Mouse (Mus musculus): Measurements from ENCODE around the gene Guca1a. TPM values are rescaled to one million over a fixed set of nuclear protein-coding genes. Genes with fewer than 3 reads are reported as not detected.
"Not testable (repeated sequence)": the region's sequence is repeated elsewhere in the genome, so short reads cannot be mapped to it uniquely, and the experiment has no call there.

The Guca1a gene
- polyA plus RNA-seq, 1 experiment from 2014 or later = 0.83 TPM

DNA sequence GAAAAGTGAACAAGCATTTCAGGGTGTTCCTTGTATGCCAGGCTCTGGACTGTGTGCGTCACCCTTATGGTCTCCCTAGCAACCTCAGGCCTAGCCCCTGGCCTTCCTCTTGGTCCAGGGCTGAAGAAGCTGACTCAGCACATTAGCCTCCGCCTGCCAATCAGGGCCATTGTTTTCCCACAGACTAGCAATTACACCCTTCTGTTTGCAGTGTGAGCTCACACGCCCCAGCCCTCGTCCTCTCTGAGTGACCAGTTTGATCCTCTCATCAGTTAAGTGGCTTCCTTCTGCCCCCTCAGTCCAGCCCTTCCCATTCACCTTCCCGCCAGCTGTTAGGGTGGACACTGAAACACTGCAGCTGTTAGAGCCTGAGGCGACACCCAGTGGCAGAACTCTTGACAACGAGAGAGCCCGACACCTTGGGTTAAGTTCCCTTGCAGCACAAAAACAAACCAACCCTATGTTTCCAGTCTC lies 28.5 kb upstream of the Guca1a start:
- DNase-seq (ENCODE audit: low spot score) (peak; percentile 70), ATAC-seq (replicated peaks; ENCODE audit: insufficient number of reproducible peaks, low FRiP score, low TSS enrichment, low read depth) (peak; percentile 66; the same call in 1 of the 2 replicates)
- Histone ChIP-seq H3K36me3 (replicated peaks; ENCODE audit: control insufficient read depth, insufficient read depth, low read depth, low read length) (no peaks in the 10 kb centered on the region), H3K4me2 (ENCODE audit: low read depth, low read length) (0 out of 2 replicates have a peak overlapping the region, but pooled peaks have one; percentile 1), H3K27ac (replicated peaks; ENCODE audit: low read depth, low read length) (no peak overlapping the region), H3K27me3 (ENCODE audit: control insufficient read depth, insufficient read depth, low read length) (no peaks in the 10 kb centered on the region), H3K4me1 (ENCODE audit: control insufficient read depth, insufficient read depth, low read length) (no peaks in the 10 kb centered on the region), H3K9me3 (replicated peaks; ENCODE audit: control insufficient read depth, low read length) (no peaks in the 10 kb centered on the region), H3K4me3 (ENCODE audit: low read depth, low read length) (no peak overlapping the region), H3K9ac (replicated peaks; ENCODE audit: low read length) (no peak overlapping the region)
- 6% methylated on average over 8 of the region's 8 CpGs for WGBS

DNA sequence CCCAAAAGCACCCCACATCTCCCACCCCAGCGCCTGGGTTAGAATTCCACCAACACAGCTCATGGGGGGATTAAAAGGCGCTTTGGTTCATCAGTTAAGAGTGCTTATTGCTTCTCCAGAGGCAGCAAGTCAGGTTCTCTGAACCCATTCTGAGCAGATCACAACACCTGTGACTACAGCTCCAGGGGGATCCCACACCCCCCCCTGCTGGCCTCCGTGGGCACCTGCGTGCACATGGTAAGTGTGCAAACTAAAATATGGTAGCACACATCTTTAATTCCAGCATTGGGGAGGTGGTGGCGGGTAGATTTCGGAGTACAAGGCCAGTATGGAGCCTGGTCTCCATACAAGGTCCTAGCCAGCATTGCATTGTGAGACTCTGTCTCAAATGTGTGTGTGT lies 26.9 kb upstream of the Guca1a start:
- no peak overlapping the region for H3K4me3 ChIP-seq (ENCODE audit: low read depth, low read length)
- 69% methylated on average over 6 of the region's 6 CpGs for WGBS
- no peaks in the 10 kb centered on the region for H3K36me3 ChIP-seq (replicated peaks; ENCODE audit: control insufficient read depth, insufficient read depth, low read depth, low read length)
- no peaks in the 10 kb centered on the region for H3K27me3 ChIP-seq (ENCODE audit: control insufficient read depth, insufficient read depth, low read length)
- H3K4me1 ChIP-seq (ENCODE audit: control insufficient read depth, insufficient read depth, low read length) = no peaks in the 10 kb centered on the region
- H3K9ac ChIP-seq (replicated peaks; ENCODE audit: low read length) = no peak overlapping the region
- no peak overlapping the region for H3K4me2 ChIP-seq (ENCODE audit: low read depth, low read length)
- no peak overlapping the region for H3K27ac ChIP-seq (replicated peaks; ENCODE audit: low read depth, low read length)
- ATAC-seq (replicated peaks; ENCODE audit: insufficient number of reproducible peaks, low FRiP score, low TSS enrichment, low read depth) (no peak), DNase-seq (ENCODE audit: low spot score) (no peak)
- H3K9me3 ChIP-seq (replicated peaks; ENCODE audit: control insufficient read depth, low read length) = no peaks in the 10 kb centered on the region

DNA sequence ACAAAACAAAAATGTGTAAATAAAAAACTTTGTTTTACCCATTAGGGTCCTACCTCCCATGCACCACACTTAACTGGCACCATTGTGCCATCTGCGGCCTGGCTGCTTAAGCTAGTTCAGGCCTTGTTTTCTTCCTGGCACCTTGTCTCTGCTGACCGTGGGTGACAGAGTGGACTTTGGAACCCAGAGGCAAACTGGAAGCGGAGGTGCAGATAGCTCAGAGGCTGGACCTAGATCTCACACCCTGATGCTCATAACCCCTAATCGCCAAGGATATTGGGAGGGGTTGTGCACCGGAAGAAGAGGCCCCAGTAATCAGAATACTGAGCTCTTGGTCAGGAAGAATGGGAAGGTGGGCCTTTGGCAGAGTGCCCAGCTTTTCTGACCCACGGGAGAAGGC lies 23.8 kb upstream of the Guca1a start:
- Histone ChIP-seq H3K9ac (replicated peaks; ENCODE audit: low read length) (no peak overlapping the region), H3K27me3 (ENCODE audit: control insufficient read depth, insufficient read depth, low read length) (no peaks in the 10 kb centered on the region), H3K9me3 (replicated peaks; ENCODE audit: control insufficient read depth, low read length) (no peaks in the 10 kb centered on the region), H3K4me3 (ENCODE audit: low read depth, low read length) (no peak overlapping the region), H3K4me1 (ENCODE audit: control insufficient read depth, insufficient read depth, low read length) (no peaks in the 10 kb centered on the region), H3K4me2 (ENCODE audit: low read depth, low read length) (no peak overlapping the region), H3K36me3 (replicated peaks; ENCODE audit: control insufficient read depth, insufficient read depth, low read depth, low read length) (no peaks in the 10 kb centered on the region), H3K27ac (replicated peaks; ENCODE audit: low read depth, low read length) (no peak overlapping the region)
- ATAC-seq (replicated peaks; ENCODE audit: insufficient number of reproducible peaks, low FRiP score, low TSS enrichment, low read depth) (no peak), DNase-seq (ENCODE audit: low spot score) (no peak)
- 86% methylated on average over 6 of the region's 6 CpGs for WGBS

DNA sequence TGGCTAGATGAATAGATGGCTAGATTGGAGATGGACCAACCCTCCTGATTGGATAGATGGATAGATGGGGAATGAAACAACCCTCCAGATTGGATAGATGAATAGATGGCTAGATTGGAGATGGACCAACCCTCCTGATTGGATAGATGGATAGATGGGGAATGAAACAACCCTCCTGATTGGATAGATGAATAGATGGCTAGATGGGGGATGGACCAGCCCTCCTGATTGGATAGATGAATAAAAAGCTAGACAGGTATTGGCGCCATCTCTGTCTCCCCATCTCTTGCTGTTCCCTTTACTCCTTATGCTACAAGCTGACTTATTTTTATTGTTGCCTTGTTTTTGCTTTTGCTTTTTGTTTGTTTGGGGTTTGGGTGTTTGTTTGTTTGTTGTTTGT lies 22.2 kb upstream of the Guca1a start:
- H3K4me2 ChIP-seq (ENCODE audit: low read depth, low read length); DNase-seq (ENCODE audit: low spot score); H3K27ac ChIP-seq (replicated peaks; ENCODE audit: low read depth, low read length); H3K9ac ChIP-seq (replicated peaks; ENCODE audit: low read length); H3K9me3 ChIP-seq (replicated peaks; ENCODE audit: control insufficient read depth, low read length); H3K27me3 ChIP-seq (ENCODE audit: control insufficient read depth, insufficient read depth, low read length); H3K4me3 ChIP-seq (ENCODE audit: low read depth, low read length); H3K36me3 ChIP-seq (replicated peaks; ENCODE audit: control insufficient read depth, insufficient read depth, low read depth, low read length); ATAC-seq (replicated peaks; ENCODE audit: insufficient number of reproducible peaks, low FRiP score, low TSS enrichment, low read depth); H3K4me1 ChIP-seq (ENCODE audit: control insufficient read depth, insufficient read depth, low read length): not testable (repeated sequence)
- WGBS = 87% methylated on average over 1 of the region's 1 CpGs

DNA sequence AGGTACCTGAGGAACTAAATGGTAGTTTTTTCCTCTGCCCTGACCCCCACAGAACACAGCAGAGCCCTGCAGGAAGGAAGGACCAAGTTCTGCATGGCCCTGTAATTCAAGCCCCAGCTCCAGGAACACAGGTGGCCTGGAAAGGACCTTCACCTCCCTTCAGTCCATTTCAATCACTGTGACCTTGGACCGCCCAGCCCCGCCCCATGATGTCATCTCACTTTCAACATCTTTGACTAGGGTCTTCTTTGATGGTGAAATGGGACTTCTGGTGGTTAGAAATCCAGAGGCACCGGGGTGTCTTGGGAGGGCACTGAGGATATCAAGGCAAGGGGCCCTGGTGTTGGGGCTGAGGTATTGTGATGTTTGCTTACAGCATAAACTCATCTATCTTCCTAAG lies 21.2 kb upstream of the Guca1a start:
- Histone ChIP-seq H3K36me3 (replicated peaks; ENCODE audit: control insufficient read depth, insufficient read depth, low read depth, low read length) (no peaks in the 10 kb centered on the region), H3K9me3 (replicated peaks; ENCODE audit: control insufficient read depth, low read length) (no peaks in the 10 kb centered on the region), H3K27me3 (ENCODE audit: control insufficient read depth, insufficient read depth, low read length) (no peaks in the 10 kb centered on the region), H3K27ac (replicated peaks; ENCODE audit: low read depth, low read length) (no peak overlapping the region), H3K9ac (replicated peaks; ENCODE audit: low read length) (no peak overlapping the region), H3K4me2 (ENCODE audit: low read depth, low read length) (no peak overlapping the region), H3K4me3 (ENCODE audit: low read depth, low read length) (no peak overlapping the region), H3K4me1 (ENCODE audit: control insufficient read depth, insufficient read depth, low read length) (no peaks in the 10 kb centered on the region)
- DNase-seq (ENCODE audit: low spot score) = no peak
- WGBS = 75% methylated on average over 3 of the region's 3 CpGs
- ATAC-seq (replicated peaks; ENCODE audit: insufficient number of reproducible peaks, low FRiP score, low TSS enrichment, low read depth) = no peak

DNA sequence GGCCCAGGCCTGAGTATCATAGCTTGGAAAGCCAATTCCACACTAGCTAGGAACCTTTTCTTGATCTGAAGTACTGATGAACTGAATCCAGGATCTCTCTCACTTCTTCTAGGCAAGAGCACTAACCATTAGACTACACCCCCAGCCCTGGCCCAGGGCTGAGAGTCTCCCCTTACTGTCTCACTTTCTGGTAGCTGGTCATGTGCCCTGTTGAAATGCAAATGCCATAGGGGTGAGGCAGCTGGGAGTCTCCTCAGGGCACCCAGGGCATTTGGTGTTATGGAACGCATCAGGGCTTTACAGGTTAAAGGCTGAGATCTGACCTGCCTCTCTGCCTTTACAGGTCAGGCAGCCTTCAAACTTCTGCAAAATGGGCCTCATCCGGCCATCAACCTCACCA lies 19.8 kb upstream of the Guca1a start:
- ATAC-seq (replicated peaks; ENCODE audit: insufficient number of reproducible peaks, low FRiP score, low TSS enrichment, low read depth) = no peak
- DNase-seq (ENCODE audit: low spot score) = no peak
- no peak overlapping the region for H3K9ac ChIP-seq (replicated peaks; ENCODE audit: low read length)
- no peaks in the 10 kb centered on the region for H3K4me1 ChIP-seq (ENCODE audit: control insufficient read depth, insufficient read depth, low read length)
- no peaks in the 10 kb centered on the region for H3K36me3 ChIP-seq (replicated peaks; ENCODE audit: control insufficient read depth, insufficient read depth, low read depth, low read length)
- H3K4me3 ChIP-seq (ENCODE audit: low read depth, low read length) = no peak overlapping the region
- H3K27ac ChIP-seq (replicated peaks; ENCODE audit: low read depth, low read length) = no peak overlapping the region
- no peaks in the 10 kb centered on the region for H3K27me3 ChIP-seq (ENCODE audit: control insufficient read depth, insufficient read depth, low read length)
- no peak overlapping the region for H3K4me2 ChIP-seq (ENCODE audit: low read depth, low read length)
- WGBS = 78% methylated on average over 2 of the region's 2 CpGs
- no peaks in the 10 kb centered on the region for H3K9me3 ChIP-seq (replicated peaks; ENCODE audit: control insufficient read depth, low read length)

DNA sequence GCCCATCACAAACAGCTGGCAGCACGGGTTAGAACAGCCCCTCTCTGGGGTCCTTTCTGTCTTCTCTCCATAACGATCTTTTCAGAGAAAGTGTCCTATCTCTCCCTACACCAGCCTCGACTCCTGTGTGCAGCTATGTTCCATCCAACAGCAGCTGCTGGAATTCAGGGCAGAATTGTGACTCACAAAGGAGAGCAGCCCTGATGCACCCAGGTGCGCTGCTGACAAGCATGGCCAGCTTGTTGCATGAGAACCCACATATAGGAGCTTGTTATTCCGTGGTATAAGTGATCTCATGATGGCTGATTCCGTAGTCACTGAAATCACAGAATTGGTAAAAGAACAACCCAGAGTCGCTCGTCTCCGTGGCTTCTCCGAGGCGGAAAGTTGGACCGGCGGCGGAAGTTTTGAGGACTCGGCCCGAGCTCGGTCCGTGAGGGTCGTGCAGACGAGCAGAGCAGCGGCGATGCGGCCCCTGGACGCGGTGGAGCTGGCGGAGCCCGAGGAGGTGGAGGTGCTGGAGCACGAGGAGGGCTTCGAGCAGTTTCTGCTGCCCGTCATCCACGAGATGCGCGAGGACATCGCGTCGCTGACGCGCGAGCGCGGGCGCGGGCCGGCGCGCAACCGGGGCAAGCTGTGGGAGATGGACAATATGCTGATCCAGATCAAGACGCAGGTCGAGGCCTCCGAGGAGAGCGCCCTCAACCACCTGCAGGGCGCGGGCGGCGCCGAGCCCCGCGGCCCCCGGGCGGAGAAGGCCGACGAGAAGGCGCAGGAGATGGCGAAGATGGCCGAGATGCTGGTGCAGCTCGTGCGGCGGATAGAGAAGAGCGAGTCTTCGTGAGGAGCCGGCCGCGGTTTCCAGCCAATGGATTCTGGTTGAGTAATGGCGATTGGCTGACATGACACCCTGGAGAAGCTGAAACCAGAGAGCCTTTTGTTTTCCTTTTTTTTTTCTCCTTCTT lies 9.8 kb upstream of the Guca1a start:
- Histone ChIP-seq H3K4me3 (ENCODE audit: low read depth, low read length) (peak overlapping the region; percentile 27), H3K4me2 (ENCODE audit: low read depth, low read length) (peak overlapping the region; percentile 67), H3K9ac (replicated peaks; ENCODE audit: low read length) (peak overlapping the region; percentile 51)
- ATAC-seq (replicated peaks; ENCODE audit: insufficient number of reproducible peaks, low FRiP score, low TSS enrichment, low read depth) = peak; percentile 63; the same call in 1 of the 2 replicates
- DNase-seq (ENCODE audit: low spot score) = peak; percentile 15
- H3K9me3 ChIP-seq (replicated peaks; ENCODE audit: control insufficient read depth, low read length); H3K4me1 ChIP-seq (ENCODE audit: control insufficient read depth, insufficient read depth, low read length); H3K36me3 ChIP-seq (replicated peaks; ENCODE audit: control insufficient read depth, insufficient read depth, low read depth, low read length); H3K27ac ChIP-seq (replicated peaks; ENCODE audit: low read depth, low read length); H3K27me3 ChIP-seq (ENCODE audit: control insufficient read depth, insufficient read depth, low read length): not testable (repeated sequence)
- 3% methylated on average over 71 of the region's 74 CpGs for WGBS

DNA sequence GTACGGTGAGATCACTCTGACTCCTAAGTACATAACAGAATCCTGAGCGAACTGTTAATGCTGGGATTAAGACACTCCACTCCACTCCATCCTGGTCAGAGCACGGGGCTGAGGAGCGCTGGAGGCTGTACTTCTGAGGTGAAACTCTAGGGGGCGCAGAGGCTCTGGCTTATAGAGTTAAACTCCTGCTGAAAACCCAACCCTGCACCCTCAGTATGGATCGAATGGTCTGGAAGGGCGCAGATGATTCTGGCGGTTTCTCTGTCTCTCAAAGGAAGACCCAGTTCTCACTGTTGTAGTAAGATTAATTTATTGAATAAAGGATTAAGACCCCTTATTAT lies 8.1 kb upstream of the Guca1a start:
- no peak overlapping the region for H3K4me2 ChIP-seq (ENCODE audit: low read depth, low read length)
- WGBS = 21% methylated on average over 8 of the region's 8 CpGs
- no peaks in the 10 kb centered on the region for H3K36me3 ChIP-seq (replicated peaks; ENCODE audit: control insufficient read depth, insufficient read depth, low read depth, low read length)
- H3K4me3 ChIP-seq (ENCODE audit: low read depth, low read length) = no peak overlapping the region
- H3K9ac ChIP-seq (replicated peaks; ENCODE audit: low read length) = no peak overlapping the region
- peaks cover 10% of the 10 kb centered on the region for H3K27me3 ChIP-seq (ENCODE audit: control insufficient read depth, insufficient read depth, low read length)
- ATAC-seq (replicated peaks; ENCODE audit: insufficient number of reproducible peaks, low FRiP score, low TSS enrichment, low read depth) = no peak
- H3K4me1 ChIP-seq (ENCODE audit: control insufficient read depth, insufficient read depth, low read length) = no peaks in the 10 kb centered on the region; the same call in 1 of the 2 replicates
- H3K9me3 ChIP-seq (replicated peaks; ENCODE audit: control insufficient read depth, low read length) = no peaks in the 10 kb centered on the region
- H3K27ac ChIP-seq (replicated peaks; ENCODE audit: low read depth, low read length) = no peak overlapping the region
- peak; percentile 82 for DNase-seq (ENCODE audit: low spot score)
